Mouse (Mus musculus): Measurements from ENCODE around the gene Slit1. TPM values are rescaled to one million over a fixed set of nuclear protein-coding genes. Genes with fewer than 3 reads are reported as not detected.

Gene Slit1
- polyA plus RNA-seq, 1 experiment from 2014 or later: 1.0 TPM

DNA sequence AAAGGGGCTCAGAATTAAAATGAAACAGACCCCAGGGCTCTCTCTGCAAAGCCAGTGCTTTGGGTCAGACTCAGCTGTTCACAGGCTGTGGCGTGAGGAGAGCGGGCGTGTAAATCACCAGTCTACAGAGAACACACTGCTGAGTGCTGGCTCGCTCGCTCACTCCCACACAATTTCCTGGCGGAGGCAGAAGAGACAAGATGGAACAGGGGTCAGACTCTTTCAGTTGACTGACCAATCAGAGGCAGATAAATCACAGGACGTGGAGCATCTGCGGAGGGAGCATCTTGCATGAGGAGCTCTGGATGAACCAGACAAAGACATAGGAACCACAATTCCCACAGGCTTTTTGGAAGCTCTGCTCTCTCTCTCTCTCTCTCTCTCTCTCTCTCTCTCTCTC is 67.9 kb downstream of the Slit1 start:
- no peaks in the 10 kb centered on the region for H3K36me3 ChIP-seq (ENCODE audit: control insufficient read depth, insufficient read depth, low read length)
- no peak overlapping the region for H3K4me3 ChIP-seq (ENCODE audit: low read depth, low read length)
- no peaks in the 10 kb centered on the region for H3K9me3 ChIP-seq (ENCODE audit: control insufficient read depth, low read length)
- DNase-seq (ENCODE audit: low spot score) (no peak), ATAC-seq (replicated peaks; ENCODE audit: low FRiP score, low TSS enrichment, low read depth) (no peak)
- no peak overlapping the region for H3K9ac ChIP-seq (ENCODE audit: low read length)
- no peak overlapping the region for H3K4me2 ChIP-seq (ENCODE audit: low read length)
- H3K27me3 ChIP-seq (replicated peaks; ENCODE audit: control insufficient read depth, insufficient read depth, low read length): no peaks in the 10 kb centered on the region; the same call in 1 of the 2 replicates
- no peak overlapping the region for H3K27ac ChIP-seq (ENCODE audit: low read depth)
- 0 out of 2 replicates have a peak, but pooled peaks cover 3% of the 10 kb centered on the region for H3K4me1 ChIP-seq (replicated peaks; ENCODE audit: control insufficient read depth, insufficient read depth, low read length)
- WGBS: 44% methylated on average over 8 of the region's 8 CpGs

DNA sequence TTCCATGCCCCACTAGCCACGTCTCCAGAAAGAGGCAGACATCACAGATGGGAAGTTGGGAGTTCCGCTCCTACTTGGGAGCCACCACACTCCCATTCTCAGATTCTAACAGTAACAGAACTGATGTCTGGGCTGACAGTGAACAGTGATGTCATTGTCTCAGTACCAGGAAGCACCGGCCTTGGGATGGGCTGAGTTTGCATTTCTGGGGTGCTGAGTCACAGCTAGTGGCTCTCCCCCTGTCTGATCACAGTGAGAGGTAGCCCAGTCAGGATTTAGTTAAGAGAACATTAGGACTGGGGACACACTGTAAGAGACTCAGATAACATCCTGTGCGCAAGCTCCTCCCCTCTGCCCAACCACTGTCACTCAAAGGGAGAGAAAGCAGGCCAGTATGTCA is 69.1 kb downstream of the Slit1 start:
- no peaks in the 10 kb centered on the region for H3K9me3 ChIP-seq (ENCODE audit: control insufficient read depth, low read length)
- 0 out of 2 replicates have a peak, but pooled peaks cover 3% of the 10 kb centered on the region for H3K4me1 ChIP-seq (replicated peaks; ENCODE audit: control insufficient read depth, insufficient read depth, low read length)
- H3K36me3 ChIP-seq (ENCODE audit: control insufficient read depth, insufficient read depth, low read length): no peaks in the 10 kb centered on the region
- no peak overlapping the region for H3K9ac ChIP-seq (ENCODE audit: low read length)
- 73% methylated on average over 4 of the region's 4 CpGs for WGBS
- H3K4me2 ChIP-seq (ENCODE audit: low read length): no peak overlapping the region
- no peak overlapping the region for H3K4me3 ChIP-seq (ENCODE audit: low read depth, low read length)
- DNase-seq (ENCODE audit: low spot score) (no peak), ATAC-seq (replicated peaks; ENCODE audit: low FRiP score, low TSS enrichment, low read depth) (no peak; the same call in 1 of the 2 replicates)
- no peaks in the 10 kb centered on the region; the same call in 1 of the 2 replicates for H3K27me3 ChIP-seq (replicated peaks; ENCODE audit: control insufficient read depth, insufficient read depth, low read length)
- no peak overlapping the region for H3K27ac ChIP-seq (ENCODE audit: low read depth)

DNA sequence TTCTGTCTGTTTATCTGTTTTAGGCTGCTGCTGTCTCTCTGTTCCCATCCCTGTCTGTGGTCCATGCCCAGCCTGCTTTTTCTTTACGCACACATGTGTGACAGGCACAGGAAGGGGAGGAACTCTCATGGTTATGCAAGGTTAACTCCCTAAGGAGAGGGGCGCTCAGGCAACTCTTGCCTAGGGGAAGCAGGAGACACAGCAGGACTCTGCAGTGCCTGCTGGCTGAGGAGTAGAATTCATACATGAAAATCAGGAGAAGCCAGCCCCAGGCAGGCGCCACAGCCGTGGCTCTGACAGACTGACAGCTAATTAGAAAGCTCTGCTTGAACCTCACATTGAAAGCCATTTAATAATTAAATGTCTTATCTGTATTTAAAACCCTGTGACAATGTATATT is 70.6 kb downstream of the Slit1 start:
- Histone ChIP-seq H3K36me3 (ENCODE audit: control insufficient read depth, insufficient read depth, low read length) (no peaks in the 10 kb centered on the region), H3K9ac (ENCODE audit: low read length) (no peak overlapping the region), H3K4me2 (ENCODE audit: low read length) (no peak overlapping the region), H3K27me3 (replicated peaks; ENCODE audit: control insufficient read depth, insufficient read depth, low read length) (no peaks in the 10 kb centered on the region), H3K27ac (ENCODE audit: low read depth) (no peak overlapping the region), H3K4me3 (ENCODE audit: low read depth, low read length) (no peak overlapping the region), H3K9me3 (ENCODE audit: control insufficient read depth, low read length) (no peaks in the 10 kb centered on the region), H3K4me1 (replicated peaks; ENCODE audit: control insufficient read depth, insufficient read depth, low read length) (0 out of 2 replicates have a peak, but pooled peaks cover 3% of the 10 kb centered on the region)
- DNase-seq (ENCODE audit: low spot score) (no peak), ATAC-seq (replicated peaks; ENCODE audit: low FRiP score, low TSS enrichment, low read depth) (no peak)
- 62% methylated on average over 4 of the region's 4 CpGs for WGBS

DNA sequence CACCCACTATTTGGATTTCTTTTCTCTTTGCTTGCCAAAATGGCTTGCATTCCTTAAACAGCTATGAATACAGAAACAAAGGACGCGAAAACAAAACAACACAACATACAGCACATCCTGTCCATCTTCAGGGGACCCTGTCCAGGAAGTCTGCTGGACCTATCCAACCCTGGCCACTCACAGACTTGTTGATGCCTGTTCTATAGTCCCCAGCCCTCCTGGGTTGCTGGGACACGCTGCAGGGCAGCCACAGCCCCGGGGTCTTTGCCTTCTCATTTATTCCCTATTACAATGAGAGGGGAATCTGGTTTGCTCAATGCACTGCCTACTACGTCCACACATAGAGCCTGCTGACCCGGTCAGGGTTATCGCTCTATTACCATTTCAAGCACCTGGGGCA is 72.5 kb downstream of the Slit1 start:
- no peak overlapping the region for H3K4me3 ChIP-seq (ENCODE audit: low read depth, low read length)
- no peak overlapping the region for H3K9ac ChIP-seq (ENCODE audit: low read length)
- WGBS: 49% methylated on average over 7 of the region's 7 CpGs
- H3K27me3 ChIP-seq (replicated peaks; ENCODE audit: control insufficient read depth, insufficient read depth, low read length): no peaks in the 10 kb centered on the region
- no peaks in the 10 kb centered on the region for H3K36me3 ChIP-seq (ENCODE audit: control insufficient read depth, insufficient read depth, low read length)
- no peak for DNase-seq (ENCODE audit: low spot score)
- H3K9me3 ChIP-seq (ENCODE audit: control insufficient read depth, low read length): no peaks in the 10 kb centered on the region
- no peak overlapping the region for H3K27ac ChIP-seq (ENCODE audit: low read depth)
- ATAC-seq (replicated peaks; ENCODE audit: low FRiP score, low TSS enrichment, low read depth): no peak
- H3K4me1 ChIP-seq (replicated peaks; ENCODE audit: control insufficient read depth, insufficient read depth, low read length): no peaks in the 10 kb centered on the region
- H3K4me2 ChIP-seq (ENCODE audit: low read length): no peak overlapping the region

- DNase-seq (ENCODE audit: low spot score): no peak
Observed at GRCm38 (mm10) chr19:41670473-41670872, 73.0 kb downstream of the Slit1 start.

DNA sequence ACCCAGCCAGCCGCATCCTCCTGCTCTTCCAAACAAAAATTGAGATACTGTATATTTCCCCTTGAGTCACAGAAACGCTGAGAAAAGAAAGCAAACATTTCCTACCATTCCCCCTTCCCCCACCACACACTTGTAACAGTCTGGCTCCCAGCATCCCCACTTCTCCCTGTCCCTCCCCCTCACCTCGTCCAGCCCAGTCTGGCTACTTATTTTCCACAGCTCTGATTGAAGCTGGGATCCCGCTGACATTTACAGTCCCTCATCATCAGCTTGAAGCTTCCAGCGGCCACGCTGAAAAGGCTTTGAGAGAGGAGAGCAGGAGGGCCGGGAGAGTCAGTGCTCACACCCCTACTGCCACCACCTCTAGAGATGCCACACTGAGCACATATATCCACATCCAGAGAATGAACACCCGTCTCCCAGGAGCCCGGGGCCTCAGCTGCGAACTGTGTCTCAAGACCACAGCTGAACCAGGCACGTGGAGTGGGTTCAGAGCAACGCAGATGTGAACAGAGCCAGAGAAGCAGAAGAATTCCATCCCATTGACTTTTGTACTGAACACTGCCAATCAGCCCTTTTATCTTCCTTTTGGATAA is 73.6 kb downstream of the Slit1 start:
- Histone ChIP-seq H3K27ac (ENCODE audit: low read depth) (no peak overlapping the region), H3K4me2 (ENCODE audit: low read length) (no peak overlapping the region), H3K4me3 (ENCODE audit: low read depth, low read length) (no peak overlapping the region), H3K9me3 (ENCODE audit: control insufficient read depth, low read length) (no peaks in the 10 kb centered on the region), H3K27me3 (replicated peaks; ENCODE audit: control insufficient read depth, insufficient read depth, low read length) (no peaks in the 10 kb centered on the region), H3K4me1 (replicated peaks; ENCODE audit: control insufficient read depth, insufficient read depth, low read length) (no peaks in the 10 kb centered on the region), H3K9ac (ENCODE audit: low read length) (no peak overlapping the region), H3K36me3 (ENCODE audit: control insufficient read depth, insufficient read depth, low read length) (no peaks in the 10 kb centered on the region)
- 20% methylated on average over 12 of the region's 12 CpGs for WGBS
- ATAC-seq (replicated peaks; ENCODE audit: low FRiP score, low TSS enrichment, low read depth) (no peak), DNase-seq (ENCODE audit: low spot score) (no peak)

More at GRCm38 (mm10) chr19:41670473-41670872, 73.0 kb downstream of the Slit1 start:
- H3K9me3 ChIP-seq (ENCODE audit: control insufficient read depth, low read length): no peaks in the 10 kb centered on the region
- no peak overlapping the region for H3K4me2 ChIP-seq (ENCODE audit: low read length)
- H3K4me3 ChIP-seq (ENCODE audit: low read depth, low read length): no peak overlapping the region
- H3K27ac ChIP-seq (ENCODE audit: low read depth): no peak overlapping the region
- no peaks in the 10 kb centered on the region for H3K36me3 ChIP-seq (ENCODE audit: control insufficient read depth, insufficient read depth, low read length)
- H3K9ac ChIP-seq (ENCODE audit: low read length): no peak overlapping the region
- no peaks in the 10 kb centered on the region for H3K4me1 ChIP-seq (replicated peaks; ENCODE audit: control insufficient read depth, insufficient read depth, low read length)
- ATAC-seq (replicated peaks; ENCODE audit: low FRiP score, low TSS enrichment, low read depth): no peak
- H3K27me3 ChIP-seq (replicated peaks; ENCODE audit: control insufficient read depth, insufficient read depth, low read length): no peaks in the 10 kb centered on the region
- WGBS: 24% methylated on average over 5 of the region's 5 CpGs

GRCm38 (mm10) chr19:41667591-41667990 is 75.9 kb downstream of the Slit1 start:
- H3K27me3 ChIP-seq (replicated peaks; ENCODE audit: control insufficient read depth, insufficient read depth, low read length): peaks cover 10% of the 10 kb centered on the region; the same call in 1 of the 2 replicates
- H3K4me3 ChIP-seq (ENCODE audit: low read depth, low read length): no peak overlapping the region
- 44% methylated on average over 6 of the region's 6 CpGs for WGBS
- H3K4me2 ChIP-seq (ENCODE audit: low read length): no peak overlapping the region
- H3K27ac ChIP-seq (ENCODE audit: low read depth): no peak overlapping the region
- DNase-seq (ENCODE audit: low spot score) (no peak), ATAC-seq (replicated peaks; ENCODE audit: low FRiP score, low TSS enrichment, low read depth) (no peak)
- no peaks in the 10 kb centered on the region for H3K4me1 ChIP-seq (replicated peaks; ENCODE audit: control insufficient read depth, insufficient read depth, low read length)
- H3K36me3 ChIP-seq (ENCODE audit: control insufficient read depth, insufficient read depth, low read length): no peaks in the 10 kb centered on the region
- H3K9ac ChIP-seq (ENCODE audit: low read length): no peak overlapping the region
- no peaks in the 10 kb centered on the region for H3K9me3 ChIP-seq (ENCODE audit: control insufficient read depth, low read length)

DNA sequence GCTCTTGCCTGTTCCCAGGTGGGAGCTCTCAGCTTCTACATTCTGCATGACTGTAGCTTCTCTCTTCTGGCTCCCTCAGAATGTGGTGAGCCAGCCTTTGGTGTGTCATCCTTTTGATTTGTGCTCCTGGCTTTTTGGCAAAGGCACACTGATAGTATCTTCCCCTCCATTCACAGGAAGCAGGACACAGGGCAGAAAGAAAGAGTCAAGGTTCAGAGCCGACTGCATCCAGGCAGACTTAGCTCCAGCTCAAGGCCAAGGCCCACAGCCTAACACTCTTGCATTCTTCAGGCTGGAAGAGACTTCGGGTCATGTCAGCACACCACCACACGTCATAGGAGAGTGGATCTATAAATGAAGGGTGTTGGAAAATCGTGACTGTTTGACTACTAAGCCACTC is 77.5 kb downstream of the Slit1 start:
- no peak for DNase-seq (ENCODE audit: low spot score)
- no peak for ATAC-seq (replicated peaks; ENCODE audit: low FRiP score, low TSS enrichment, low read depth)
- Histone ChIP-seq H3K27me3 (replicated peaks; ENCODE audit: control insufficient read depth, insufficient read depth, low read length) (peaks cover 10% of the 10 kb centered on the region; the same call in 1 of the 2 replicates), H3K9ac (ENCODE audit: low read length) (no peak overlapping the region), H3K4me3 (ENCODE audit: low read depth, low read length) (no peak overlapping the region), H3K27ac (ENCODE audit: low read depth) (no peak overlapping the region), H3K36me3 (ENCODE audit: control insufficient read depth, insufficient read depth, low read length) (no peaks in the 10 kb centered on the region), H3K9me3 (ENCODE audit: control insufficient read depth, low read length) (no peaks in the 10 kb centered on the region), H3K4me1 (replicated peaks; ENCODE audit: control insufficient read depth, insufficient read depth, low read length) (no peaks in the 10 kb centered on the region), H3K4me2 (ENCODE audit: low read length) (no peak overlapping the region)
- 53% methylated on average over 4 of the region's 4 CpGs for WGBS
